Mouse (Mus musculus) ZHBTc4 (cell line): Measurements from ENCODE around the gene Tmem245.

ENCODE experiments used
- DNase-seq: peaks from one replicate; pipeline ENCODE4 v3.0.0-alpha.2; 2011; ENCODE audit warnings: low read depth, low spot score

Gene Tmem245

DNA sequence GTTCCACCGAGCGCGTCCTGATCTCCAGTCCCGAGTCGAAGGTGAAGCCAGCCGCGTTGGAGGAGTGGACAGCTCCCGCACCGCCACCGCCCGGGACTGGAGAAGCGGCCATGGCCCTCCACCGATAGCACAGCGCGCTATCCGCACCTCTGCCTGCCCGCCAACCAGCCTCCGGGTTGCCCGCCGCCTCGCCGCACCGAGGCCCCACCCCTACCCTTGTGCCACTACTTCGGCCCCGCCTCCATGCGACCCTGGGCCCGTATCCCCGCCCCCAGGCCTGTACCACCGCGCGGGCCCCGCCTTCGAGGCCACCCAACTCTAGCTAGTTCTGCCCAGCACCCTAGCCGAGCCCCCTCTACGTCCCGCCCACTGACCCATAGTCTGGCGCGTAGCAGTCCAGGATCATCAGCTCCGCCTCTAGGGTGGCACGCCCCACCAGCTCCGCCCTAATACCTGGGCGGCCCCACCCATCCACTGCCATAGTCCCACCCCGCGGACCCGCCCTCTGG, 82.2 kb downstream of the Tmem245 start, which contains the start of gene Ctnnal1:
Gene Ctnnal1, minus strand, starts transcription at position 186 of the 509 bp plus-strand sequence.
- peak; percentile 95 for DNase-seq

DNA sequence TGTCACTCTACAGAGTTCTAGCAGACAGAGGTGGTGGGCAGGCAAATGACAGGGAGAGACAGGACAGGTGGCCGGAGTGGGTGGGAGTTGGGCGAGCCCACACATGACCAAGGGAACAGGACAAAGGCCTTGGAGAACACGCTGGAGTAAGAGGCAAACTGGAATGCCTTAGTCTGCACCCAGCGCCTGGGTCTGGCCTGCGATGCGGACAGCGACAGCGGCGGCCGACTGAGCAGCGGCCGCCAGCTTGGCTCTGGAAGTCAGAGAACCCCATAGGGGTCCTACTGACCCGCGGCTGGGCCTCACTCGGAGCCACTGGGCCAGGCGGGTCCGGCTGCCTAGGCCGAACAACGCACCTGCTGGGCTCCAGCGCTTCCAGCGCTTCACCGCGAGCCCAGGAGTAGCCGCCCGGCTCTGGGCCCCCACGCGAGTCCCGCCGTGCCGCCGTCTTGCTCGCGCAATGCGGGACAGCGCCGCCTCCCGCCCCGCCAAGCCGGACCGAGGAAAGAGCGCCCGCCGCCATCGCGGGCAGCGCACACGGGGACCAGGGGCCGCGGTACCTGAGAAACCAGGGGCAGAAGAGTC, 82.7 kb downstream of the Tmem245 start:
- DNase-seq = peak; percentile 45

DNA sequence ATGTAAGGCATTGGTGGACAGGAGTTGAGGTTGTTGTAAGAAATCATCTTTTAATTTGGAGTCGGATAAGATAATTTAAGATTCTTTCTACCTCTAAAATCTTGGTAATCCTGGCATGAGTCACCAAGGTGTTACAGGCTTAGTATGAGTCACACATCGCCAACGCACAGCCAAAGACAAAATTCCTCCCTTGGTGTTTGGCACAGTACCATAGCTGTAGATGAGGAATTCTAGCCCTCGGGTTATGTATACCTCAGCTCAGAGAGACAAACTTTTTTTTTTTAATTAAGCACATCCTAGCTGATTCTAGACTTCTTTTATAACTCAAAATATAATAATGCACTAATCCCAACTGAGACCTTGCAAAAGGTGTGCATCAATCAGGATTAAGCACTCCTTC, 83.2 kb downstream of the Tmem245 start:
- no peak for DNase-seq

DNA sequence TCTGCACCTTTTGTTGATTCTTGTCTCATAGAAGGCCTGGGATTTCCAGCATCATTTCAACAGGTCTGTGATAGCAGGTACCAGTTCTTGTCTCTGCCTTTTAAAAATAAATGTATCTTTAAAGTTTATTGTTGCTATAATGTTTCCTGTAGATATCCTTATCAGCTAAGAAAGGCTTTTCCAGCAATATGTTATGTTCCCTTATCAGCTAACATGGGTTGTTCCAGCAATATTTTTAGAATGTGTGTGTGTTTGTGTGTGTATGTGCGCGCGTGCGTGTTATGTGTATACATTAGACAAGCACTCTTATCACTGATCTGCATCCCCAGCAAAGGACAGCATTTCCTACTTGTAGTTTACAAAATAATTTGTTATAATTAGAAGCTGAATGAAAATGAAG, 85.7 kb downstream of the Tmem245 start:
- DNase-seq = no peak

- peak; percentile 85 for DNase-seq
Measured at GRCm38 (mm10) chr4:56858733-56859132, 88.5 kb downstream of the Tmem245 start.

DNA sequence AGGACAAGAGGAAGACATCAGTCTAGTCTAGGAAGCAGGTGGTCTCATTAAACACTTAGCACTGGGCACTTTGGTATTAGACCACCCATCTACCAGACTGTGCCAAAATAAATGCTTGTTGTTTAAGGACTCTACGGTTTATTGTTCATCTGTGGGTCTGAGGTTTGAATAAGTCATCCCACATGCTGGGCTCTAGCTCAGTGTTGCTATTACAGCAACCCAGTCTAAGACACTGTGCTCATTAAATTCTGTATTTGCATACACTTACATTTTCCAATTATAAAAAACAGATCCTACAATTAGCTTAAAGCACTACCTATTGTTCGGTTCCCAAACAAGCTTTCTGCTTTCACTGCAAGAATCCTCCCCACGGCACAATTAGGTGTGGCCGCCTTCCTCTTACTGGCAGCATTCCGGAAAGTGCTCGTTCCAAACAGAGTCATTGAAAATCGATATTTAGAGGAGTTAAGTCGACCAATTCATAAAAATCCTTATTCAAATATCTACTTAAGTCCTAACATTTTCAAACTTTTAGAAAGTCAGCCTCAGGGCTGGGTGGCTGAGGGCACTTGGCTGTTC, 90.8 kb downstream of the Tmem245 start:
- no peak for DNase-seq

- DNase-seq = no peak
Measured at GRCm38 (mm10) chr4:56855935-56856334, 91.3 kb downstream of the Tmem245 start.

- DNase-seq = no peak
Measured at GRCm38 (mm10) chr4:56850724-56851123, 96.5 kb downstream of the Tmem245 start.

DNA sequence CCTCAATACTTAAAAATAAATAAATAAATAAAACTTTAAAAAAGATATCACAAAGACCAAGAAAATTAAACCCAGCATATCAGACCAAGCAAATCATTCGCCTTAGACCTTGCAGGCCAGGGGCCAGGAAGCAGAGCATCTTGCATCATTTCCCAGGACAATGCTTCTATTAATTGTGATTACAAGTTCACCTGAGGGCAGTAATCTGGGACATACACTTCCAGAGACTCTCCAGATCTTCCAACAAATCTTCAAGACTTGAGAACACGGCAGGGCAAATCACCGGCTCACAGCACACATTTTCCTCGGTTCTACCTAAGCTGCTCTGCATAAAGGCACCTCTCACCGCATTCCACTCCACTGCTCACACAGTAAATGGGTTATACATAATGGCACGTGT, 99.2 kb downstream of the Tmem245 start:
- DNase-seq = no peak

GRCm38 (mm10) chr4:56847400-56847799, 99.8 kb downstream of the Tmem245 start:
- DNase-seq = no peak

DNA sequence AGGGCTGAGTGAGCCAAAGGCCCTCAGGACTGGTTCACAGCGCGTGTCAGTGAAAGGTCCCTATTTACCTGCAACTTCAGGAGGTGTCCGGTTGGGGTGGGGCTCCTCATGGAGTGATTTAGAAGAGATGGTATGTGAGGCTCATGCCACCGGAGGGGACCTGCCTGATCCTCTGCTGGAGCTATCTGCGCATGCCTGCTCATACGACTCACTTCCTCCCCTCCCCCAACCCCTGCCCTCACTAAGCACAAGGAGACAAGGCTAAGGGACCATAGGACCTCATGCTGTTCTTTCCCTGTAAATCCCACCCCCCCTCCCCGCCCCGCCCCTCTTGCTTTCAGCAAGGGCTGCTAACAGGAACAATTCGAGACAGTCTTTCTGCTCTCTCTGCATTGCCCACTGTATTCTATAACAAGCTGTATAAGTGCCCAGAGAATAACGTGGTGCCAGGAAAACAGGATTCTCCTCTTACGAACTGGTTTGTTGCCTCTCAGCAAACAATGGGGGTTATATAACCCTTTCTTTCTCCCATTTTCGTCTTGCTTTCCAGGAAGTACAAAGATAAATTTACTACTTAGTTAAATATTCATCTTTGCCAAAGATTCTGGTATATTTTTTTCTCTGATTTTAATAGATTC, 101.2 kb downstream of the Tmem245 start:
- DNase-seq = peak; percentile 96

DNA sequence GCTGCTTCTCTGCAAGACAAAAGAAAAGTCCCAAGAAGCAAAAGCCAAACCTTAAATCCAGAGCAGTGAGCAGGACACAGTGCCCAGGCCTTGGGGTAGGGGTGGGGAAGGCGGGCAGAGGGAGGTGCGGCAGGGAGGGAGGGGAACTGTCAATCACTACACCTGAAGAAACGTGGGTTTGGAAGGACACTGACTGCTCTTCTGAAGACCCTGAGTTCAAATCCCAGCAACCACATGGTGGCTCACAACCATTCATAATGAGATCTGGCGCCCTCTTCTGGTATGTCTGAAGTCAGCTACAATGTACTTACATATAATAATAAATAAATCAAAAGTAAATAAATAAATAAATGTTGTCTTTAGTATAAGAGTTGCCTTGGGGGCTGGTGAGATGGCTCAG, 102.3 kb downstream of the Tmem245 start:
- DNase-seq = peak; percentile 46

DNA sequence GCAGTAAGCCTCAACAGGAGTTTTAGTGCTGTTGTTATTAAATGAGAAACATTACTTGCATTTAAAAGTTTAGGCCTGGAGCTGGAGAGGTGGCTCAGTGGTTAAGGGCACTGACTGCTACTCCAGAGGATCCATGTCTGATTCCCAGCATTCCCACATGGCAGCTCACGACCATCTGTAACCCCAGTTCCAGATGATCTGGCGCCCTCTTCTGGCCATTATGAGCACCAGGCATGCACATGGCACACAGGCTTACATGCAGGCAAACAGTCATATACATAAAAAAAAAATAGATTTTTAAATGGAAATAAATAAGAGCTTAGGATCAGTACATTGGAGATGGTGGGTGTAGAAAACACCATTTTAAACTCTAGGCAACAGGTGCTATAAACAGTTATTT, 103.3 kb downstream of the Tmem245 start:
- peak; percentile 72 for DNase-seq

DNA sequence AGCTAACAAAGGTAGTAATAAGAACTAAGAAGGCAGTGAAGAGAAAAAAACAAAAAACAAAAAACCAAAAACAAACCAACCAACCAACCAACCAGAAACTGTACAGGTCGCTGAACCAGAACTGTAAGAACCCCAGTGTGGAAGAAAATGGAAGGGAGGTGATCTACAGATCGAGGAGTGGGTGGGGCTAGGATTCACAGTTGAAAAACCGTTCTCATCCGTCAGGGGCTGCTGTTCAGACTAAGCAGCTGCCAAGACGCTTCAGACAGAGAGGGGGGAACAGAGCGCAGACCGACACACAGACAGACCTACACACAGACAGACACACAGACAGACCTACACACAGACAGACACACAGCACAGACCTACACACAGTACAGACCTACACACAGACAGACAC, 104.7 kb downstream of the Tmem245 start:
- no peak for DNase-seq

GRCm38 (mm10) chr4:56840297-56840696, 106.9 kb downstream of the Tmem245 start:
- DNase-seq = no peak

- DNase-seq = no peak
Measured at GRCm38 (mm10) chr4:56837661-56838060, 109.6 kb downstream of the Tmem245 start.

- no peak for DNase-seq
Measured at GRCm38 (mm10) chr4:56831998-56832397, 115.2 kb downstream of the Tmem245 start.

DNA sequence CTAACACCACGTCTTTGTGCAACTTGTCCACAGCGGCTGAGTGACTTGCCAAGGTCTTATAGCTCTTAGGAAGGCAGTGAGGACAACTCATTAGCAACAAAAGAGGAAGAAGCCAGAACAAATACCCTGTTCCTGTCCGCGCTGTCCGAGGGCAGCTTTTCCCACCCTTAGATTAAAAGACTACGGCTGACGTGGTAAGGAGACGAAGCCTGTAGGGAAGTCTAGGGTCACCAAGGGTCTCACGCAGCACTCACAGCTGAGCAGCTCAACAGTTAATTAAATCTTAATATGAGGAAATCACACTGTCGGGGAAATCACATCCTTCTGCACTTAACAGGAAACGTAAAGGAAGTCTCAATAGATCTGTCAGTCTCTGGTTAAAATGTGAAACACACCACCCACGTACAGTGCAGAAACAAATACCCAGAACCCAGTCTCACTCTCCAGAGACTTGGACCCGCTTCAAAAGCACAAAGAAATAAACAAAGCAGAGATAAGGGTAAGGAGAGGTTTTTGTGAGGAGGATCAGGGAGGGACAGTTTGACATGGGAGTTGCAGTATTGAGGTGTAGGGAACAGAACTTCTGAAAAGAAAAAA, 116.1 kb downstream of the Tmem245 start:
- DNase-seq = no peak

- no peak for DNase-seq
Measured at GRCm38 (mm10) chr4:56829511-56829921, 117.7 kb downstream of the Tmem245 start.

DNA sequence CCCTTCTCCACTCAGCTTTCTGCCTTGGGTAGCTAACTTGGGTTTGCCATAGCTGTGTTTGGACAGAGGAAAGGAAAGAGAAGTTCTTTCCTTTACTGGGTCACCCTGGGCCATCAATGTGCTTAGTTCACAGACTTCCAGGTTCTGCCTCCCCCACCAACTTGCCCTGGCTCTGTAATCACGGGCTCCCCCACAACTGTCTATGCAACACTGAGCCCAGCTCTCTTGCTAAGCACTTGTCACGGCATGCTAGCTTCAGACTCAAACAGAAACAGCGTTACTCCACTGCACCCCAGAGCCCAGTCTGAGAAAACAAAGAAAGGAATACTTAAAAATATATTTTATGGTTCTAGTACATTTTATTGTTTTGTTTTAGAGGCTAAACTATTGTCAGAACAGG, 118.3 kb downstream of the Tmem245 start:
- DNase-seq = no peak

GRCm38 (mm10) chr4:56824231-56824630, 123.0 kb downstream of the Tmem245 start:
- no peak for DNase-seq

GRCm38 (mm10) chr4:56820017-56820550, 127.2 kb downstream of the Tmem245 start:
- DNase-seq = peak; percentile 25
